Mouse (Mus musculus) intestine, postnatal 0 days (tissue): Measurements from ENCODE around the gene Angptl8. TPM values are rescaled to one million over a fixed set of nuclear protein-coding genes. Genes with fewer than 3 reads are reported as not detected.
A peak's percentile ranks its signal among the peaks of the same experiment; 100 is the strongest.
"Not testable (repeated sequence)": the region's sequence is repeated elsewhere in the genome, so short reads cannot be mapped to it uniquely, and the experiment has no call there.

ENCODE experiments used
- ATAC-seq: fragments of 200-750 bp; cut with Nextera tagmentation; 2 replicates; pipeline ENCODE4 v1.8.0; 2017; ENCODE audit warnings: mild to moderate bottlenecking, moderate TSS enrichment, moderate library complexity
- H3K27ac ChIP-seq: fragments of 300-500 bp; sonication (generic); 2 replicates; pipeline ENCODE4 v1.5.1; 2014; ENCODE audit warnings: mild to moderate bottlenecking, low read depth, low read length, moderate library complexity
- H3K27me3 ChIP-seq: fragments of 300-500 bp; sonication (generic); replicated peaks from 2 replicates; pipeline ENCODE4 v1.6.1; 2014; ENCODE audit warnings: low read length, mixed read lengths; ENCODE audit not compliant: control insufficient read depth, insufficient read depth
- H3K36me3 ChIP-seq: fragments of 300-500 bp; sonication (generic); 2 replicates; pipeline ENCODE4 v1.6.1; 2014; ENCODE audit warnings: mild to moderate bottlenecking, moderate library complexity; ENCODE audit not compliant: control insufficient read depth, insufficient read depth
- H3K4me1 ChIP-seq: fragments of 300-500 bp; sonication (generic); replicated peaks from 2 replicates; pipeline ENCODE4 v1.6.1; 2014; ENCODE audit warnings: antibody characterized with exemption, low read length, mixed read lengths; ENCODE audit not compliant: control insufficient read depth, insufficient read depth
- H3K4me2 ChIP-seq: fragments of 300-500 bp; sonication (generic); replicated peaks from 2 replicates; pipeline ENCODE4 v1.6.1; 2014; ENCODE audit warnings: low read depth, mild to moderate bottlenecking, moderate library complexity
- H3K4me3 ChIP-seq: fragments of 300-500 bp; sonication (generic); 2 replicates; pipeline ENCODE4 v1.5.1; 2014; ENCODE audit warnings: low read depth, low read length
- H3K9ac ChIP-seq: fragments of 300-500 bp; sonication (generic); 2 replicates; pipeline ENCODE4 v1.6.1; 2014; ENCODE audit warnings: mild to moderate bottlenecking, low read depth, low read length
- H3K9me3 ChIP-seq: fragments of 300-500 bp; sonication (generic); 2 replicates; pipeline ENCODE4 v1.6.1; 2016; ENCODE audit warnings: mixed run types; ENCODE audit not compliant: control insufficient read depth
- CTCF ChIP-seq: sonication (generic); IDR thresholded peaks from 2 replicates; pipeline ENCODE4 v1.5.1; 2016; ENCODE audit warnings: low read depth, mild to moderate bottlenecking, control low read depth, antibody characterized with exemption, moderate library complexity
- WGBS: fragments of 180-500 bp; shearing (Covaris S2); extraction: QIAGEN DNeasy Blood & Tissue Kit; methylation state at CpG from one replicate; pipeline ENCODE4 v1.1.7; 2014; 5-methylcytosine and 5-hydroxymethylcytosine counted together
- polyA plus RNA-seq: library from polyadenylated mRNA; unstranded; fragments of >200 nt; fragmentation: Nextera tagmentation; extraction: Ambion mirVana; gene quantifications from 2 replicates; pipeline ENCODE4 v1.2.1, GENCODE M21; 2015

Gene Angptl8
- polyA plus RNA-seq, 1 experiment from 2014 or later: 15.9 TPM

GRCm38 (mm10) chr9:21792644-21793043 lies 42.7 kb upstream of the Angptl8 start:
- Histone ChIP-seq H3K9ac (no peak overlapping the region), H3K4me3 (no peak overlapping the region), H3K4me1 (no peaks in the 10 kb centered on the region), H3K36me3 (peaks cover 37% of the 10 kb centered on the region), H3K4me2 (peak overlapping the region; percentile 21; the same call in 1 of the 2 replicates), H3K27ac (no peak overlapping the region), H3K27me3 (no peaks in the 10 kb centered on the region), H3K9me3 (no peaks in the 10 kb centered on the region)
- TF ChIP-seq CTCF: no peak
- 45% methylated on average over 8 of the region's 8 CpGs for WGBS
- no peak for ATAC-seq

DNA sequence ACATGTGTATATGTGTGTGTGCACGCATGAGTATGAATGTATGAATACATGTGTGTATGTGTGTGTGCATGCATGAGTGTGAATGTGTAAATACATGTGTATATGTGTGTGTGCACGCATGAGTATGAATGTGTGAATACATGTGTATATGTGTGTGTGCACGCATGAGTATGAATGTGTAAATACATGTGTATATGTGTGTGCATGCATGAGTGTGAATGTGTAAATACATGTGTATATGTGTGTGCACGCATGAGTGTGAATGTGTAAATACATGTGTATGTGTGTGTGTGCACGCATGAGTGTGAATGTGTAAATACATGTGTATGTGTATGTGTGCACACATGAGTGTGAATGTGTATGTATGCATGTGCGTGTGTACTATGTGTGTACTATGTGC lies 41.8 kb upstream of the Angptl8 start:
- peaks cover 37% of the 10 kb centered on the region for H3K36me3 ChIP-seq
- H3K27me3 ChIP-seq, H3K27ac ChIP-seq, H3K4me3 ChIP-seq, H3K4me1 ChIP-seq, H3K9me3 ChIP-seq, ATAC-seq, H3K9ac ChIP-seq, H3K4me2 ChIP-seq: not testable (repeated sequence)
- WGBS: 95% methylated on average over 6 of the region's 6 CpGs

GRCm38 (mm10) chr9:21794344-21794834 lies 40.9 kb upstream of the Angptl8 start:
- WGBS: 94% methylated on average over 18 of the region's 18 CpGs
- Histone ChIP-seq H3K27ac (no peak overlapping the region), H3K9me3 (no peaks in the 10 kb centered on the region), H3K4me1 (no peaks in the 10 kb centered on the region), H3K9ac (no peak overlapping the region), H3K4me2 (no peak overlapping the region), H3K36me3 (peaks cover 34% of the 10 kb centered on the region), H3K4me3 (no peak overlapping the region), H3K27me3 (no peaks in the 10 kb centered on the region)
- TF ChIP-seq CTCF: no peak
- ATAC-seq: no peak

DNA sequence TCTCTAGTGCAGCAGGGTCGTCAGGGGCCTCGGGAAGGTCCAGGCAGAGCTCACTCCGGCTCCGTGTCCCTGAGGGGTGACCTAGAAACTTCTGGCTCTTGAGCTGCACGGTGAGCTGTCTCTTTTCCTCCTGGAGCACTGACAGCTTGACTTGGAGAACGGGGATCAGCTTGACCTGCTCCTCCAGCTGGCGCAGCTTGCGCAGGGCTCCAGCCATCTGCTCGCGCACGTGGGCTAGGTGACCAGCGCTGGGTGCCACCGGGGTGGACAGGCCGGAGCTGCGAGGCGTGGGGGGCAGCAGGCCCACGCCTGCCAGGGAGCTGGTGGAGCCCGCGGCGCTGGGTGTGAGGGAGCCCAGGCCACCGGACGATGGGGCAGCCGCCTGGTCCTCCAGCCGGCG lies 40.4 kb upstream of the Angptl8 start:
- no peak overlapping the region for H3K4me2 ChIP-seq
- WGBS: 92% methylated on average over 25 of the region's 25 CpGs
- peaks cover 31% of the 10 kb centered on the region for H3K36me3 ChIP-seq
- H3K4me1 ChIP-seq: no peaks in the 10 kb centered on the region
- no peak for ATAC-seq
- H3K27me3 ChIP-seq: no peaks in the 10 kb centered on the region
- no peak overlapping the region for H3K27ac ChIP-seq
- H3K9me3 ChIP-seq: no peaks in the 10 kb centered on the region
- H3K9ac ChIP-seq: no peak overlapping the region
- TF ChIP-seq CTCF: no peak
- no peak overlapping the region for H3K4me3 ChIP-seq

DNA sequence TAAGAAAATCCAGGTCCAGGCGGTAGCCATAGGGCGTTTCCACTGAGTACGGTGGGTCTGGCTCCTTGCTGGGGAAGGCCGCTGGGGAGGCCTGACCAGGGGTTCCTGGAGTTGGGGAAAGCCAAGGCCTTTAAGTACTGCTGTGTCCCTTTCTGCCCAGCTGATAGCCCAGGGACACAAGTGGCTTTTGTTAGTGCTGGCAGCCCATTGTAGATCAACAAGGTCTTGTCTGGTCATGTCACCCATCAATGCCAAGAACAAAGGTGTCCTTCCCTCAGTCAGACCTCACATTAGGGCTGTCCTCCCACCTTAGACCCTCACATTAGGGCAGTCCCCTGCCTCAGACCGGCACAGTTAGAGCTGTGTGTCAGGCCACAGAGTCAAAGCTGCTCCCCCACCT lies 39.7 kb upstream of the Angptl8 start:
- WGBS: 75% methylated on average over 5 of the region's 5 CpGs
- Histone ChIP-seq H3K27me3 (no peaks in the 10 kb centered on the region), H3K36me3 (peaks cover 32% of the 10 kb centered on the region), H3K4me2 (no peak overlapping the region), H3K9ac (no peak overlapping the region), H3K4me1 (no peaks in the 10 kb centered on the region), H3K27ac (no peak overlapping the region), H3K4me3 (no peak overlapping the region), H3K9me3 (no peaks in the 10 kb centered on the region)
- TF ChIP-seq CTCF: no peak
- ATAC-seq: no peak

GRCm38 (mm10) chr9:21796259-21796658 lies 39.1 kb upstream of the Angptl8 start:
- WGBS: 56% methylated on average over 3 of the region's 3 CpGs
- Histone ChIP-seq H3K4me2 (peak overlapping the region; percentile 97), H3K27ac (peak overlapping the region; percentile 5; the same call in 1 of the 2 replicates), H3K4me3 (no peak overlapping the region), H3K36me3 (peaks cover 39% of the 10 kb centered on the region), H3K4me1 (no peaks in the 10 kb centered on the region), H3K27me3 (no peaks in the 10 kb centered on the region), H3K9me3 (no peaks in the 10 kb centered on the region), H3K9ac (peak overlapping the region; percentile 34; the same call in 1 of the 2 replicates)
- ATAC-seq: no peak
- TF ChIP-seq CTCF: no peak

- no peak overlapping the region for H3K27ac ChIP-seq
- H3K27me3 ChIP-seq: no peaks in the 10 kb centered on the region
- no peaks in the 10 kb centered on the region for H3K9me3 ChIP-seq
- no peak overlapping the region for H3K9ac ChIP-seq
- ATAC-seq: no peak
- WGBS: 63% methylated on average over 3 of the region's 3 CpGs
- no peak for TF ChIP-seq CTCF
- H3K4me3 ChIP-seq: no peak overlapping the region; the same call in 1 of the 2 replicates
- H3K36me3 ChIP-seq: peaks cover 45% of the 10 kb centered on the region
- peak overlapping the region; percentile 97 for H3K4me2 ChIP-seq
- H3K4me1 ChIP-seq: no peaks in the 10 kb centered on the region
Measured at GRCm38 (mm10) chr9:21796919-21797318, 38.4 kb upstream of the Angptl8 start.
